Mouse (Mus musculus) thymus, adult 2 months (tissue): ENCODE measurements at regions not wholly inside any gene's neighbourhood (a gene's known extent, or its start where the extent isn't known, plus 50 kb on each side); places are given as distances from the start of the nearest gene placed in this dataset.

Experiments used
- DNase-seq: peaks from one replicate; pipeline ENCODE4 v3.0.0; 2021
- H3K27ac ChIP-seq: fragments of 200-500 bp; 2 replicates; pipeline ENCODE4 v1.5.1; 2012; ENCODE audit warnings: low read length, control low read depth; ENCODE audit not compliant: control insufficient read depth, insufficient read depth
- H3K27me3 ChIP-seq: fragments of 200-500 bp; 2 replicates; pipeline ENCODE4 v1.6.1; 2012; ENCODE audit warnings: mild to moderate bottlenecking, low read length, moderate library complexity, mixed read lengths; ENCODE audit not compliant: control insufficient read depth, insufficient read depth
- H3K36me3 ChIP-seq: fragments of 200-500 bp; 2 replicates; pipeline ENCODE4 v1.6.1; 2012; ENCODE audit warnings: mild to moderate bottlenecking, low read length, moderate library complexity; ENCODE audit not compliant: control insufficient read depth, insufficient read depth
- H3K4me1 ChIP-seq: fragments of 200-500 bp; replicated peaks from 2 replicates; pipeline ENCODE4 v1.6.1; 2012; ENCODE audit warnings: low read length; ENCODE audit not compliant: control insufficient read depth, insufficient read depth
- H3K4me3 ChIP-seq: fragments of 200-500 bp; 2 replicates; pipeline ENCODE4 v1.5.1; 2012; ENCODE audit warnings: mild to moderate bottlenecking, low read length, control low read depth, moderate library complexity; ENCODE audit not compliant: control insufficient read depth, insufficient read depth
- CTCF ChIP-seq: fragments of 200-500 bp; IDR thresholded peaks from 2 replicates; pipeline ENCODE4 v1.5.1; 2012; ENCODE audit warnings: mild to moderate bottlenecking, control low read depth, low read length, moderate library complexity, borderline replicate concordance; ENCODE audit not compliant: control insufficient read depth, poor library complexity, insufficient read depth; ENCODE audit errors: extremely low read depth
- POLR2A ChIP-seq: fragments of 200-500 bp; IDR thresholded peaks from 2 replicates; pipeline ENCODE4 v1.6.1; 2012; ENCODE audit warnings: mild to moderate bottlenecking, low read length, control low read depth, moderate library complexity; ENCODE audit not compliant: control insufficient read depth, poor library complexity, insufficient read depth; ENCODE audit errors: extremely low read depth
- WGBS: fragments of 180-500 bp; shearing (Covaris S2); methylation state at CpG from one replicate; pipeline ENCODE4 v1.1.7; 2018; 5-methylcytosine and 5-hydroxymethylcytosine counted together

DNA sequence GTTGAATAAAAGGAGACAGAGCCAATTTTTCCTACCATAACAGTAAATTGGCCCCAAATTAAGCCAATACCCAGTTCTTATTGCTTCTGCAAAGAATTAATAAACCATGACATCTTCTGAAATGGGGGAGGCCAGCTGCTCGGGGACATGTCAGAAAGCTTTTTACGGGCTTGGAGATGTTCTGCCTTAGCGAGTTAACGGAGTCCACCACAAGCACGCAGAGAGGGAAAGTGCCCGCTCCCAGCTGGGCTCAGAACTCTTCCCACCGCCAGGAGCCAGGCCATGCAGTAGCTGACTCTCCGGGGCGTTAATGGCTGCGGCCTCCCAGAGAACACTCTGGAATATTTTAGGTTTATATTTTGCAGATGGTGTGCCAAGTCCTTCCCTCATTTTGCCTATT, 106.8 kb downstream of the Cdc5l start:
- Histone ChIP-seq H3K27me3 (no peaks in the 10 kb centered on the region), H3K4me3 (no peak overlapping the region), H3K27ac (no peak overlapping the region), H3K4me1 (peaks cover 4% of the 10 kb centered on the region), H3K36me3 (no peaks in the 10 kb centered on the region)
- TF ChIP-seq POLR2A (no peak), CTCF (no peak)
- 93% methylated on average over 10 of the region's 10 CpGs for WGBS
- DNase-seq = no peak

DNA sequence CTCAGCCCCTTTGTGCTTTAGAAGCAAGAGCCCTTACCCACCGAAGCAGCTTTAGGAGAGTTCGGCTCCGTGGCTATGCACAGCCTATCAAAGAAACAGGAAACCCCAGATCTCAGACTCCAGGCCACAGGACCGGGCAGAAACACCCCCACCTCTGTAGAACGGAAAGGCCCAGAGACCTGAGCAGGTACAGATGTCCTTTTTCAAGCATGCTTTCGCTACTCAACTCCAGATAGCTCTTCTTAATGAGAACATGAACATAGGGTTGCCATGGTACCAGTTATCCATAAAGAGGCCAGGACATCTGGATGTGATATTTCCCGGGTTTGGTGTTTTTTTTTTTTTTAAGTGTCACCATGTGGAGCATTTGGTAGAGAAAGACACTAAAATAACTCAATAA, 107.4 kb downstream of the Cdc5l start:
- DNase-seq = no peak
- no peaks in the 10 kb centered on the region for H3K27me3 ChIP-seq
- H3K4me1 ChIP-seq = peaks cover 4% of the 10 kb centered on the region
- 10% methylated on average over 7 of the region's 7 CpGs for WGBS
- H3K27ac ChIP-seq = no peak overlapping the region
- TF ChIP-seq CTCF (no peak), POLR2A (no peak)
- H3K36me3 ChIP-seq = no peaks in the 10 kb centered on the region
- no peak overlapping the region for H3K4me3 ChIP-seq

DNA sequence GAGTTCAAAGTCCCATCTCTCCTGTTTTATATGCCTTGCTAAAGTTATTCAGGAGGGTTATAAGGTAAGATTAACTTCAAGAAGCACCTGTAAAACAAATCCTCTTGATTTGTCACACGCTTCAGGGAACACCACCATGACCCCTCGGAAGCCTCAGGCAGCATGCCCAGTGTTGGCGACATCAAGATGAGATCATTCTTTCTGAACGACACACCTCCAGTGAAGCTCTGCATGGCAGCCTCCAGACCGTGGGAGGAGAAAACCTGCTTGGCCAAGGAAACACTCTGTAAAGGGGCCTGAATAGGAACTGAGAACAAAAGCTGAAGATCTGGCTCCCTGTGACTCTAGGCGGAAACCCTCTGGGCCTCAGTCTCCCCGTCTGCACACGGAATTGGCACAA, 110.7 kb downstream of the Cdc5l start:
- no peak for DNase-seq

DNA sequence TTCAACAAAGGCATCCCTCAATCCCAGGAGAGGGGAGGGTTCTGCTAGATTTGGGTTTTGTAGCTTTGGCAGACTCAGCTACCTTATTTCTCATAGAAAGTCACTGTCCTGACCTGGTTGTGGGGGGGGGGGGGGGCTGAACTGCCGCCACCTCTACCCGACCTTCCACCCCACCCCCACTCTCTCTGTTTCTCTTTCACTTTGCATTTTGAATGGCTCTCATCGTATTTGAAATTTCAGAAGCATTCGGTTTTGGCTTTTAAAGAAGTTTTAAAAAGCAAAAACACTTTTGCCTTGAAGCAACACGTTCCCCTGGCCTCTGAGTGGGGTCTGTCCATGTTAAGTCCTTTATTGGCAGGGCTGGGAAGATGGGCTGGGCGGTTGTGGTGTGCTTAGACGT, 113.5 kb downstream of the Cdc5l start:
- DNase-seq = no peak
- no peaks in the 10 kb centered on the region for H3K27me3 ChIP-seq
- H3K4me1 ChIP-seq = peaks cover 11% of the 10 kb centered on the region
- H3K4me3 ChIP-seq = peak overlapping the region; percentile 22; the same call in 1 of the 2 replicates
- TF ChIP-seq CTCF = no peak
- TF ChIP-seq POLR2A = no peak
- WGBS = 8% methylated on average over 7 of the region's 7 CpGs
- peak overlapping the region; percentile 27; the same call in 1 of the 2 replicates for H3K27ac ChIP-seq
- no peaks in the 10 kb centered on the region for H3K36me3 ChIP-seq

More for the DNA sequence above, 110.7 kb downstream of the Cdc5l start:
- TF ChIP-seq CTCF (no peak), POLR2A (no peak)
- Histone ChIP-seq H3K4me3 (no peak overlapping the region), H3K27me3 (no peaks in the 10 kb centered on the region), H3K36me3 (no peaks in the 10 kb centered on the region), H3K4me1 (peaks cover 16% of the 10 kb centered on the region), H3K27ac (no peak overlapping the region)
- 94% methylated on average over 8 of the region's 8 CpGs for WGBS

DNA sequence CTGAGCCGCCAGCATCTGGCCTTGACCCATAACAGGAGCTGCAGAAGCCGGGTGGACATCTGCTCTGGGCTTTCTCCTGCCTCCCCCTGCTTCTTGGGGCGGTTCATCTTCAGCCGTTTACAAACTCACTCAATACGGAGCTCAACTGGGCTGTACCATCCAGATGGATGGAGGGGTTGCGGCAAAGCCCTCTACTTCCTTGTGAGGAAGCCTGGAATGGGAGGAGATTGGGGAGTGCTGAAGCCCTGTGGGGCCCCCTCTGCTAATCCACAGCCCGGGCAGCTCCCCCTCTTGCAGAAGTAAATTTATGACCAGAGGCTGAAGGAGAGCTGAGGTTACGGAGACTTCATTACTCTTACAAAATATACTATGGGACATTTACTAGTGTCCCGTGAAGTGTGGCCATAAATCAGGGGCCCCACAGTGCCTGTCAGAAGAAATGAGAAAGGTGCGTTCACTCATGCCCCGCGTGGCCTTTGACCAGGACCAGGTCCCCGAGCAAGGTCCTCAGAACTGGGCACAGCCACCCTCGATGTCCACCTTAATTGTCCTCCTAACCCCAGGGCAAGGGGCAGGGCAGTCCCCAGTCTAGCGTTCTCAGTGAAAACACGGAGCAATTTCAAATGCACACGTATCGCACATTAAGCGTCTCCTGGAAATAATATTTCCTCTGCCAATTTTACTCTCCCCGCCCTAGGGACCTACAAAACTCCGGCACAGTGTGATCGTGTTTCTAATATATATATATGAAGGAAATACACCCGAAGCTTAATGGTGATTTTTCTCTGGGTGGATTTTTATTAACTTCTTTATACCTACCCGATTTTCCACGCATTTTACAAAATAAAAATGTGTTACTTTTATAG, 115.1 kb downstream of the Cdc5l start:
- Histone ChIP-seq H3K4me3 (no peak overlapping the region), H3K36me3 (no peaks in the 10 kb centered on the region), H3K27me3 (no peaks in the 10 kb centered on the region), H3K27ac (no peak overlapping the region), H3K4me1 (peaks cover 11% of the 10 kb centered on the region)
- DNase-seq = no peak
- TF ChIP-seq POLR2A (no peak), CTCF (no peak)
- 92% methylated on average over 25 of the region's 25 CpGs for WGBS

DNA sequence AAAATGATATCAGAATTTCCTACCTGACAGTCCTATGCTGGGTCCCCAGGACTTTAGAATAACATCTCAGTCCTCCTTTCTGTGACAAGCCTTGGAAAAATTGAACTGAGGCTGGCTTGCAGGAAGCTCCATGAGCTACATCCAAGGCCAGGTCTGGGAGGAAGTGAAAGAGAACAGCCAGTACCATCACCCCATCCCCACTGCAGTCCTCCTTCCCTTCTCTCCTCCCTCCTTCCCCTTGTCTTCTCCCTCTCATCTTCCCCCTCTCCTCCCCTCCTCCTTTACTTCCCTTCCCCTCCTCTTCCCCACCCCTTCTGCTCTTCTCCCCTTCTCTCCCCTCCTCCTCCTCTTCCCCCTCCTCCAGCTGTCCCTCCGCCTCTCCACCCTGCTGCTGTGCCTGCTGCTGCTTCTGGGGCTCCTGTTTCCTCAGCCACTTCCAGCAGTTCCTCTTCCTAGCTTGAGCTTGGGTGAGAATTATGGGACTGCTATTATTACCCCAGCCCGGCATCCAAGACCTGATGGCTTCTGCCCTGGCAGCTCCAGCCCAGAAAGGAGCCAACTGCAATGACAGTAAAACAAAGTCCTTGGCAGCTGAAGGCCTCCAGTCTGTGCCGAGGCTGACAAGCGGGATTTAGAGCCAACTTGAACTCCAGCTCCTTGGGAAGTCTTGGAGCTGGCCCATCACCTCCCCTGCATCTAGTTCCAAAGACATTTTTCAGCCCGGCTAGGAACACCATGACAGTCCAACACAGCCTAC, 120.8 kb downstream of the Cdc5l start:
- Histone ChIP-seq H3K27me3 (no peaks in the 10 kb centered on the region), H3K27ac (no peak overlapping the region), H3K4me1 (no peaks in the 10 kb centered on the region), H3K4me3 (no peak overlapping the region), H3K36me3 (no peaks in the 10 kb centered on the region)
- DNase-seq = no peak
- WGBS = 80% methylated on average over 5 of the region's 5 CpGs
- TF ChIP-seq POLR2A (no peak), CTCF (no peak)
